Mouse (Mus musculus) kidney, postnatal 4 days (tissue): ENCODE results near the gene Gss.
A peak's percentile ranks its signal among the peaks of the same experiment; 100 is the strongest.
"Not testable (repeated sequence)": the region's sequence is repeated elsewhere in the genome, so short reads cannot be mapped to it uniquely, and the experiment has no call there.

Source experiments
- DNase-seq, 2 experiments: peaks; one replicate each; pipeline ENCODE4 v3.0.0; 2021; ENCODE audit warnings: mixed read lengths in 2 of 2

The Gss gene

DNA sequence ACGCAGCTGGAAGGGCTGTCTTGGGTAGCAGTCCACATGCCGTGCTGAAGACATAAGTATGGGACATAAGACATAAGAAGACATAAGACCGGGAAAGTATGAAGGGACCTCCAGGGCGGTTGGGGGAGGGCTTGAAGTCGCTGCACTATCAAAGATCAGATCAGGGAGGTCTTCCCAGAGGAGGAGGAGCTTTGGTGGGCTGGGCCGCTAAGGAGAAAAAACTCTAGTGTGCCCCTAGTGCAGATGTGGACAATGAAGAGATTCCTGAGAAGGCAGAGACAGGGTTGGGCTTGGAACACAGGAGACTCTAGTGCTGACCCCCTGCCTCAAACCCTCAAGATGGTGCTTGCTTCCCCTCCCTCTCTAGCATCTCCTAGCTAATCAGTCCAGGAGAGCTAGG lies 24.4 kb upstream of the Gss start:
- DNase-seq: no peak

DNA sequence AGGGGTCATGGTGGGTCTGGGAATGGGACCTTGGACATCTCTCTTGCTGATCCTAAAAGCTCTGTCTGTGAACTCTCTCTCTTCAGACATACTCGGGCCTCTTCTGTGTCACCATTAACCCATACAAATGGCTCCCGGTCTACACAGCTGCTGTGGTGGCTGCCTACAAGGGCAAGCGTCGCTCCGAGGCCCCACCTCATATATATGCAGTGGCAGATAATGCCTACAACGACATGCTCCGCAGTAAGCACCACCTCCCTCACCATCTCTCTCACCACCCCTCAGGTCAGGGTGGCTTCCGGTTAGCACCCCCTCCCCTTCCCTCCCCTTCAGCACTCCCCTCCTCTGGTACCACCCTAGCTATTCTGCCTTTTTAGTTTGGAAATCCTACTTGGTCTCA lies 21.3 kb upstream of the Gss start:
- DNase-seq: no peak

DNA sequence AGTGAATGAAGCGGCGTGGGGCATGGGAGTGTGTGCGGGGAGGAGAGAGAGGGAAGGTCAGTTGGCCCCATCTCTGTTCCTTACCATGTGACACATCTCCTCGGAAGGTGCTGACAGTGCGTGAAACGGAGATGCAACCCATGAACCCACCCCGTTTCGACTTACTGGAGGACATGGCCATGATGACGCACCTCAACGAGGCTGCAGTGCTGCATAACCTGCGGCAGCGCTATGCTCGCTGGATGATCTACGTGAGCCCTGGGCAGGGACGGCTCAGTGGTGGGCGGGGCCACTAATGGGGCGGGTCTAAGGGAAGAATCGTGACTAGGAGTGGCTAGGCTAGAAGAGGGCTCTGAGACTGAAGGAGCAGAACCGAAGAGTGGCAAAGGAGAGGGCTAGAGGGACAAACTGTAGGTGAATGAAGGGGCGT lies 20.7 kb upstream of the Gss start:
- DNase-seq: peak; percentile 78 to 84

DNA sequence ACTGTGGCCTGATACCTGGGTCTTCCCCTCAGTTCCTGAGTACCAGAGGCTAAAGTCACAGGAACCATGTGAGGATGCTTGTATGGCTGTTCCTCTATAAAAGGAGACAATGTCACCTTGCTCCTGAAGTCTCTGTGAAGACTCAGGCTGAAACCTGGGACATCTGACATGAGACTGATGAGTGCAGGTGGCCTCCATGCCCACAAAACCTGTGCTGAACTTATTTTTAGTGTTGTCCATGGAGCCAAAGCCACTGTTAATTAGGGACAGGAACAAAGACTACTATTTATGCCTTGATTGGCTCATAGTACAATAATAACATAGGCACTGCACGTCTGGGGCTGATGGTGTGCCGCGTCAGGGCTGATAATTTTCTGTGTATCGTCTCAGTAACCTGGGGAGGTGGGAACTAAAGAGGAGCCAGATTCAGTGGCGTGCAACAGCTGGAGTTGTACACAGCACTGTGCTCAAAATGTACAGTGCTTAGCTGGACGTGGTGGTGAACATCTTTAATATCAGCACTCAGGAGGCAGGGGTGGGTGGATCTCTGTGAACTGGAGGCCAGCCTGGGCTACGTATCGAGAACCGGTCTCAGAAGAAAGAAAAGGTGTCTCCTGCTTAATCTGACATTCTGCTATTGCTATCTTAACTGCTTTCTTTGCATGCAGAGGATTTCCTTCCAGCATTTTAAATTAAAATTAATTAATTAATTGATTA lies 19.4 kb upstream of the Gss start:
- DNase-seq: no peak

DNA sequence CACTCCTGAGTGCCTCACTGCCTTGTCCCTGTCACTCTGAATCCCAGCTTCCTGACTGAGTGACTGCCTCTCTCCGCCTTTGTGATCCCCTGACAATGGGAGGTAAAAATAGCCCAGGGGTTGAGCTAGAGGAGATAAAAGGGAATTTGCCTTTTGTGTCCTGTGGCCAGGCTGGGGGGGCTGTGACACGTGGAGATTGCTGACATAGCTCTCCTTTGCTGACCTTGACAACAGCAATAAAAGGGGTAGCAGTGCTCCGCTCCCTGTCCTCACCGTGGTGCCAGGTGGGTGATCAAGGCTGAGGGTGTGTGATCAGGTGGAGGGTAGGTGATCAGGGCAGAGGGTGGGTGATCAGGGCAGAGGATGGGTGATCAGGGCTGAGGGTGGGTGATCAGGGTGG lies 18.4 kb upstream of the Gss start, which contains the start of gene Myh7b:
Gene Myh7b, plus strand, starts transcription at position 235 of the 400 bp plus-strand sequence.
- DNase-seq: no peak

DNA sequence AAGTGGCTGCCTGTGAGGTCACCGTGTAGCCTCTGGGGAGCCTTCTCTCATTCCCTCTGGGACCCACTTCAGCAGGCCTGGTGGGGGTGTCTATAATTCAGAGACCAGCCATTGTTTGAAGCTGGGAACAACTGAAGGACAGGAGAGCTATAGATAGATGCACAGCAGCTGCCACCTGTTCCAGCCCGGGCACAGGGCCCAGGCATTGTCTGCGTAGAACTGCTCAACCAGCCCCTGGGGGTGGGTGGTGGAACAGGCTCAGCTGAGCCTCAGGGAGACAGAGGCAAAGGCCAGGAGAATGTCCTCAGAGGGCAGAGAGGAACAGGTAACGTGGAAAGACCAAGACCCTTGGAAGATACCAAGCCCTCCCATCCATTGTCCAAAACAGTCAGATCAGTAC lies 13.8 kb upstream of the Gss start:
- no peak for DNase-seq

DNA sequence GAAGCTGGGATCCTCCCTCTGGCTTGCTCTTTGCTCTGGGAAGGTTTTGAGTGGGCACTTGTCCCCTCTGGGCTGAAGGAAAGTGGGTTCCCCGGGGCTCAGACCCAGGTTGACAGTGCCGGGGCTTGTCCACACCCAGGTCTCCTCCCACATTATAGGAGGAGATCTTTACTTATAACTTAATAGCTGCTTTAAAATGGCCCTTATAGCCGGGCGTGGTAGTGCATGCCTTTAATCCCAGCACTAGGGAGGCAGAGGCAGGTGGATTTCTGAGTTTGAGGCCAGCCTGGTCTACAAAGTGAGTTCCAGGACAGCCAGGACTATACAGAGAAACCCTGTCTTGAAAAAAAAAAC lies 12.6 kb upstream of the Gss start:
- not testable (repeated sequence) for DNase-seq

DNA sequence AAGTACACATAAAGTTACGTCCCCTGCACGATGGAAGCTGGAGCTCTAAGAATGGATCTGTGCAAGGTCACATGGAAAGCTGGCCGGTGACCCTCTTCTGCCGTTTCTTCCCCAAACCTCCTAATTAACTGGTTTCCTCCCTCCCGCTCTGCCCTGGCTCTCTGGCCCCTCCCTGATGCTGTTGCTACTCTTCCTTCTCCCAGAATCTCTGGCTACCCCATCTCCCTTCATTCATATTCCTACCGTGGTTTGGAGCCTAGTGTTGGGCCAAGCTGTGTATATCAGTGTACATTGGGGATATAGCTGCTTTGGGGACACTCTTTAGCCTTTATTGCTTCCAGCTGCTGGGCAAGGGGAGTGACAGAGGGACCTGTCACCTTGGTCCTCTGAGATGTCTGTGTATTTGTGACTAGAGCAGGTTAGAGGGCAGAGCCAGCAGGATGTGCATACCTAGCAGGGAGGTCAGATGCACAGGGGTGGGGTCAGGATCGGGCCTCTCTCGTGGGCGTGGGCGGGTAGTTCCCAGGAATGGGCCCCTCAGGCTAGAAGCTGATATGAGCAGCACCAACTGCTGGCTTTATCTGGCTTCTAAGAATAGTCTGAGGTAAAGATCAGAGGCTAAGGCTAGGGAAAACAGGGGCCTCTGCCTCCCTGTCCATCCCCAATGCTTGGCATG lies 12.1 kb upstream of the Gss start:
- DNase-seq: no peak

DNA sequence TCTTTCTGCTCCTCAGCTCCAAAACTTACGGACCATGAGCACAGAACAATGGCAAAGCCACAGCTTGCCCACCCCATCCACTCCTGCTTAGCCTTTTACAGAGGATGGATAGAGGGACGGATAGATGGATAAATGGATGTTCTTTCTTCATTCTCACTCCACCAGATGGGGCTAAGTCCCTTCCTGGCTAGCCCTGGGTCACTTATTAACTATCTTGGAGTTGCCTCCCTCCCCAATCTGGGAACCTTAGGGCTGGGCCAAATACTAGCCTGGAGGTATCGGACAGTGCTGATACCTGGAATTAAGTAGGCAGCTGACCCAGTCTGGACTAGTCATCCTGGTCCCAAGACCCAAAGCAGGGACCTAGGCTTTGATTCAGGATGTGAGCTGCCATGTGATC lies 11.1 kb upstream of the Gss start:
- DNase-seq: no peak

DNA sequence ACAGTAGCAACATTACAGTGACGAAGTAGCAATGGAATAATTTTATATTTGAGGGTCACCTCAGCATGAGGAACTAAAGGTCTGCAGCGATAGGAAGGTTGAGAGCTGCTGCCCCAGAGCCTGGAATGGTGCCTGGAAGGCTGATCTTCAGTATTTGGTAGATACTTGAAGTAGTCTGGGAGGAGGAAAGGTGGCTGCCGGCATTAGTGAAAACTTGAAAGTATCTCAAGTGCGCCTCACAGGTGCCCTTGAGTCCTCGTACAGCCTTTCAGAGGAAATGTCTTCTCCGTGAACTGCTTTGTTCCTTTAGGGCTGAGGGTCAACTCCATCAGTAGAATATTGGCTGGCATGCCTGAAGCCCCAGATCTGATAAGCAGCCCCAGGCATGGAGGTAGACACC lies 2.9 kb upstream of the Gss start:
- DNase-seq: no peak

DNA sequence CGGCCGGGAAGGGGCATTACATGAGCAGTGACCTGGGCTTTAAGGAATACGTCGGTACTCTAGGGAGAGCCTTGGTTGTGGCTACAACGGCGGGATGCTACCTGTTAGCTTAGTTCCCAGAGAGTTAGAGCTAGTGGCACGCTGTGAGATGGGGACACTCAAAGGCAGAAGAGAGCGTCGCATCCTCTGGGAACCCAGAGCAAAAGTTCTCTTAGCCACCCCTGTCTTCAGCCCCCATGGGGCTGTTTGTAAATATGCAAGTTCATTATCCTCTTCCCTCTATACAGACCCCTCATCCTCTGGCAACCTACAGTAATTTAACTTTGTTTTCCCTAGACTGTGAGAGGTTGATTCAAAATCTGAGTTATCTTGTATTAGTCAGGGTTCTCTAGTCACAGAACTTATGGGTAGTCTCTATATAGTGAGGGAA lies 259 bp upstream of the Gss start:
- no peak for DNase-seq

DNA sequence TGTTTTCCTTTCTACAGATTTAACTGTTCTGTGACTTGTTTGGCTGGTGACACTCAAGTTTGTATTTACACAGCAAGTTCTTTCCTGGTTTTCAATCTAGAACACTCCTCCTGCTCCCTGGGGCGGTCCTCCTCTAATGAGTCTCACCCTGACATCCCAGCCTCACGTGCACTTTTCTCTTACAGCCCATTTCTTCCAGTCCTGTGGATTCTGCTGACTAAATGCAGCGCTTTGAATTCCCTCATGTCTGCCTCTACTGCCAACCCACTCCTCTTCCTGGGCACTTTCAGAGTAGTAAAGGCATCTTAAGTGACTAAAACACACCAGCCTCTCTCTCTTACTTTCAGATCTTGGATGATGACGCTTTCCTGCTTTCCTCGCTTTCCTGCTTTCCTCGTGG lies 934 bp downstream of the Gss start:
- DNase-seq: peak in 1 of 2 experiments; percentile 47

DNA sequence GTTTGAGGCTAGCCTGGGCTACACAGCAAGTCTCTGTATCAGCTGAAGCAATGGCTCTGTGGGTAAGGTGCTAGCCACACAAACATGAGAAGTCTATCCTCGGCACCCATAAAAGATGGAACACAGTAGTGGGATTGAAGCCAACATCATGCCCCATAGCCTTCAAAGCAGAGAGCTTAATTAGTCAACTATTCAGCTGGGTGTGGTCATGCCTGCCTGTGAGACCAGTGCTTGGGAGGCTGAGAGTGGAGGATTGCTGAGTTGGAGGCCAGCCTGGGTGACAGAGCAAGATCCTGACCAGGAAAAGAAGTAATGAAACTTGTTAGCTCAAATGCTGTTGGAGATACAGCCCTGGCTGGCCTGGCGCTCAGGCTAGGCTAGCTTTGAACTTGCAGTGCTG lies 1.7 kb downstream of the Gss start:
- DNase-seq: no peak

DNA sequence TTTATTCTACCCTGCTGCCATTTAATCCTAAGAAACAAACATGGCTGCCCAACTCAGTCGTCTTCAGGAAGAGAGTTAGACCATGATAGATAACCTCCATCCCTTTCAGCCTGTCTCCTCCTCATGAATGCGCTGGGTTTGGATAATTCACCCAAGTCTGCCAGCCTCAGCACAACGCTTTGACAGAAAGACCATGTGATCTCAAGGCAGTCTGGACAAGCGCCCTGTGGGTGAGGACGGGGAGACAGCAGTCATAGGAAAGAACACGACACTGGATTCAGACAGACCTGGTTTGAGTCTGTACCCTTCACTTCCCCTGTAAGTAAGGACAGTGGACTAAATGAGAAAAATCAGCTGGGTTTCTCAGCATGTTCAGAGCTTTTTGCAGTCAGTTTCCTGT lies 3.1 kb downstream of the Gss start:
- DNase-seq: no peak

DNA sequence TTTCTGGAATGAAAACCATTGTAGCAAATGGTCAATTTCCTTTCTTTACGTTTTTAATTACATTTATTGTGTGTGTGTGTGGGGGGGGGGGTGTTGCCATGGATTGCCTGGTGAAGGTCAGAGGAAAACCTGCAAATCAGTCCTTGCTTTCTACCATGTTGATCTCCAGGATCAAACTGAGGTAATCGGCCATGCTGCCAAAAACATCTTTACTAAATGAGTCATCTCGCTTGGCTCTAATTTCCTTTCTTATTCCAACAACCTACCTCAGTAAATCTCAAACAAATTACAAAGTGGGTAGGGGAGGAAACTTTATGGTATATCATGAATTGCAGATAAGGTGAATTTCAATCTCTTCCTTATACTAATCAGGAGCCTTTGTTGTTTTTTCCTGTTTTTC lies 4.5 kb downstream of the Gss start:
- DNase-seq: no peak

DNA sequence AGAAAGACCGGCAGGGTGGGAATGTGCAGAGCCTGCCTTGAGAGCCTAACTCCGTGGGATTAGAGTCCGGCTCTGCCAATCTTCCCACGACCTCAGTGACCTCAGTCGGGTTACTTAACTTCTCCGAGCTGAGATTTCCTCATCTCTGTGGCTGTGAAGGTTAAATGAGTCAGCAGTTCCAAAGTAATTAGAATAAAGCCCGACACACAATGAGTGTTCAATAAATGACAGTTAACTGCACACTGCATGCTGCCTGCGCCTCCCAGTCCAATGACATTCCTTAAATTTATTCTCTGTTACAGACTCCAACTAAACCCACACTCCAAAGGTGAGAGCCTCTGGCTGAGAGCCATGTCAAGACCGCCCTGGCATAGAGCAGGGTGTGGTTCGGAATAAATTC lies 7.1 kb downstream of the Gss start:
- peak in 1 of 2 experiments; percentile 16 for DNase-seq

DNA sequence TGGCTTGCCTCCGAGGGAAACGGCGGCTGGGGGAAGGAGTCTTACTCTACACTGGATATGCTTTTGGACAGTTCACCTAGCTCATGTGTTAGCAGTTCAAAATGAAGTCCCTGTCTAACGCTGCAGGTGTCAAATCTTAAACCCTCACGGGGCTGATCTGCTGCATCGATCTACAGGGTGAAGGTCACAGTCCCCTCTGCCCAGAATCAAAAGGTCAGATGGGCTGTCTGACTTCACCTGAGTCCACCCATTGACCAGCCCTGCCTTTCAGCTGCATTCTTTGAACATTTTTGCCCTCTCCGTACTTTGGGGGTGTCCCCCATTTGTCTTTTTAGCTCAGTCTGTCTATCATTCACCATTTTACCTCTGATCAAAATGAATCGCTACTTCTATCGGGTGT lies 7.5 kb downstream of the Gss start:
- no peak for DNase-seq

DNA sequence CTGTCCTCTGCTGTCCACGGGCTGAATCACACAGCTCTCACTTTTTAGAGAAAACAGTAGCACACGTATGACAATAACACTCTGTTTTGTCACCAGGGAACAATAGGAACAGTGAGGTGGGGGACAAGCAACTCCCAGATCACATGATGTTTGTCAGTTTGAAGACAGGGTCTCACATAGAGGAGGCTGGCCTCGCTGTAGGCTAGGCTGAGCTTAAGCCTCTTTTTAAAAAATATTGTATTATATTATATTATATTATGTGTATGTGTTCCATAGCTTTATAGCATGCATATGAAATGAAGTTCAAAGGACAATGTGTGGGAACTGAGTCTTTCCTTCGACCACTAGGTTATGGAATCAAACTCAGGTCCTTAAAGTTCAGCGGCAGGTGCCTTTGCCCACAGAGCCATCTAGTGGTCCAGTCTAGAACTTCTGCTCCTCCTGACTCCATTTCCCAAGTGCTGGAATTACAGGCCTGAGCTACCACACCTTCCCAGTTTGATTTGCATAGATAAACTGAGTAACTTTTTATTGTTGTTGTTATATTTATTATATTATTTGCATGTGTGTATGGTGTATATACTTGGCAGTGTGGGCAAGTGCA lies 8.6 kb downstream of the Gss start:
- DNase-seq: peak; percentile 72 to 75

DNA sequence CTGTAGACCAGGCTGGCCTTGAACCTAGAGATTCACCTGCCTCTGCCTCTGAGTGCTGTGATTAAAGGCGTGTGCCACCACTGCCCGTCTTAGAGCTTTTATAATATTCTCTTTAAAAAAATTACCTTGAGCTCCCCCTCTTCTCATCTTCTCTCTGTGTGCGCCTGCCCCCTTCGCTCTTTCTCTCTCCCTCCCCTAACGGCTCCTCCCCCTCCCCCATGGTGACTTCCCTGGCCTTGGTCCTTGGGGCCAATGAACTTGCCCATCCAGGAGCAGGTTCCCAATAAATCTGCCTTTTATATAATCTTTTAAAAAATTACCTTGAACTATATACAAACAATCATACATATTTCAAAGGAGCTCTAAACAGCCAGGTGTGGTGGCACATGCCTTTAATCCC lies 9.6 kb downstream of the Gss start:
- DNase-seq: no peak

DNA sequence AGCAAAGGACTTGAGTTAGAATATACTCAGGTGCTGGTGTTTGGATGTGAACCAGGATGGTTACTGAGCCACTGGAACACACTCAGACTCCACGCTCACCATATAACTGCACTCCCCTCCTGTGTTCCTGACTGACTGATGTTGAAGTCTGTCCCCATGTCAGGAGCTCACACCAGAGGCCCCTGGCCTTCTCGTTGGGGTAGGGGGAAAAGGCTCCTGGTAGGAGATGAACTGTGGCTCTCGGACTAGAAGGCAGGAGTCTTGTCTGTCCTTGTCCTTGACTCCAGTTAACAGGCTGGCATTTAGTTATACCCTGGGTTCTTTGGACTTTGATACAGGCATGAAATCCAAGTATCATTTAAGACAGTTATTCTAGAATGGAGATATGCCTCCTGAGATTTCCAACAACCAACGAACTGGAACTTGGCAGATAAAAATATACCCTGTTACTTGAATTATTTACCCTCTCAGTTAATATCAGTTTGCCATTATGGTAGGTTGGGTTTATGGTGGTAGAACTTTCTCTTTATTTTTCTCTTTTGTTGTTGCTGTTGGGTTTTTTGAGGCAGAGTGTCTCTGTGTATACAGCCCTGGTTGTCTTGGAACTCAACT lies 10.1 kb downstream of the Gss start:
- DNase-seq: no peak

DNA sequence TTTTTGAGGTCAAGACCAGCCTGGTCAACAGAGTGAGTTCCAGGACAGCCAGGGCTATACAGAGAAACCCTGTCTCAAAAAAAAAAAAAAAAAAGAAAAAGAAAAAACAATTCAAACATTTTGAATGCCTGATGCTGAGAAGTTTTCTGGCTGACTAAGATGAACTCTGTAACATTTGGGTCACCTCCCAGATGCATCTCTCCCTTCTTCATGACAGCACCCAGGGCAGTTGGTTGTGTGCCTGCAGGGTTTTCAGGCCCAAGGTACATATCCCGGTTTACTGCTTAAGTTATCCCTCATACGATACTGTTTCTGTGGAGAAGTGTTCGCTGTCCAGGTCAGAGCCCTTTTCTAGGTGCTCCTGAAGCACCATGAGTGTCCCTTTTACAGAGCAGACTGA lies 12.3 kb downstream of the Gss start:
- DNase-seq: no peak

DNA sequence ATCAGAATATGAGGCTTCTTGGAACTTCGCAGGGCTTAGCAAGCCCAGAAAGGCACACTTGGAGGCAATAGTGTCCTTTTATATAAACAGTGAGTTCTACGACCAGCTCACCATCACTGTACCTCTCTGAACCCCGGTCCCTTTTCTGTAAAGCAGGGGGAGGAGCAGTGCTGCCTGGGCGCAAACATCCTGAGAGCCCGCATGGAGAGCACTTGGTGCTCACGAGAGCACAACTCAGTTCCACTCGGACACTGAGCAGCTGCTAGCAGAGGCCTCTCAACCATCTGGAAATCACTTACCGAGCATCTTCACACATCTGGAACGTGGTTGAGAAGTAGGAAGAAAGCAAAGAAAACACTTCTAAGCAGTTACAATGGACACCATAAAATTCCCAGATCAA lies 16.0 kb downstream of the Gss start:
- no peak for DNase-seq

DNA sequence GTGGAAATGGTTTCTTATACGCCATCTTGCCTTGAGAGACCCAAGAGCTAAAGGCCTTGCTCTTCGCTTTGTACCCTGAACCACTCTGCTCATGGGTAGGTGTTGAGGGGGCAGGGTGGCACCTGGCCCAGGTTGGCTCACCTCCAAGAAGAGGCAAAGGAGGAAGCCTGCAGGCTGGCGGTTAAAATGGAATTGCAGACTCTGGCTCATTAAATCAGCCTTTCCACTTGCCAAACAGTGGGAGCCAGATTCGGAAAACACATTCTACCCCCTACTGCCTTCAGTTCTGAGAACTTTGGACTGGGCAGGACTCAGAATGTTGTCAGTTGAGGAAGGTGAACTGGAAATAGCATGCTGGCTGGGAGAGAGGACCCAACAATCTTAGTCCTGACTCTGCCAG lies 17.9 kb downstream of the Gss start:
- DNase-seq: peak; percentile 44 to 72

DNA sequence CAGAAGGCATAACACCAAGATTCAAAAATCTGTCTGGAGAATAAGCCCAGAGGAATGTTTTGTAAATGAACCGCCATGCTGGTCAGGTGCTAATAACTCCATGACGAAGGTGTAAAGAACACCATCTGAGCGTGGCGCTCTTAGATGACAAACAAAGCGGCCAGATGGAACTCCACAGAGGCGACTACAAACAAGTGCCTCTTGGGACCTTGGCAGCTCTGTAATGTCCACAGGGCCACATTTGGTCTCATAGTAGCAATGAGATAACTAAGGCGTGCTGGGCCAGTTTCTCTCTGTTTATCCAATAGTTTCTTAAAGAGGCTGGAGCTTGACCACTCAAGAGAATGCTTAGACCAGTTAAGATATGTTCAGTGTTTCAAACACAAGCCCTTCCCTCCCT lies 18.6 kb downstream of the Gss start:
- no peak for DNase-seq
